Mouse (Mus musculus) liver, postnatal 0 days (tissue): ENCODE results near the gene Acvr1b. TPM values are rescaled to one million over a fixed set of nuclear protein-coding genes. Genes with fewer than 3 reads are reported as not detected.

Source experiments
- ATAC-seq: fragments of 200-750 bp; cut with Nextera tagmentation; 2 replicates; pipeline ENCODE4 v1.8.0; 2017; ENCODE audit warnings: mild to moderate bottlenecking, moderate library complexity
- DNase-seq: peaks from one replicate; pipeline ENCODE4 v3.0.0-alpha.2; 2016
- H3K27ac ChIP-seq: fragments of 300-500 bp; sonication (generic); 2 replicates; pipeline ENCODE4 v1.5.1; 2014; ENCODE audit warnings: antibody characterized with exemption, moderate library complexity, mild to moderate bottlenecking, low read depth
- H3K27me3 ChIP-seq: fragments of 300-500 bp; sonication (generic); 2 replicates; pipeline ENCODE4 v1.6.1; 2014; ENCODE audit warnings: low read length, control low read depth, mixed read lengths; ENCODE audit not compliant: insufficient read depth
- H3K36me3 ChIP-seq: fragments of 300-500 bp; sonication (generic); replicated peaks from 2 replicates; pipeline ENCODE4 v1.6.1; 2014; ENCODE audit warnings: mild to moderate bottlenecking, control low read depth, low read length, moderate library complexity, mixed read lengths; ENCODE audit not compliant: insufficient read depth
- H3K4me1 ChIP-seq: fragments of 300-500 bp; sonication (generic); 2 replicates; pipeline ENCODE4 v1.6.1; 2014; ENCODE audit warnings: antibody characterized with exemption, mild to moderate bottlenecking, control low read depth; ENCODE audit not compliant: insufficient read depth
- H3K4me2 ChIP-seq: fragments of 300-500 bp; sonication (generic); 2 replicates; pipeline ENCODE4 v1.6.1; 2014; ENCODE audit warnings: low read depth, mild to moderate bottlenecking, low read length, moderate library complexity, mixed read lengths
- H3K4me3 ChIP-seq: fragments of 300-500 bp; sonication (generic); 2 replicates; pipeline ENCODE4 v1.5.1; 2014; ENCODE audit warnings: low read depth, low read length
- H3K9ac ChIP-seq: fragments of 300-500 bp; sonication (generic); replicated peaks from 2 replicates; pipeline ENCODE4 v1.6.1; 2014; ENCODE audit warnings: mild to moderate bottlenecking, moderate library complexity
- H3K9me3 ChIP-seq: fragments of 300-500 bp; sonication (generic); 2 replicates; pipeline ENCODE4 v1.6.1; 2016; ENCODE audit warnings: mild to moderate bottlenecking, control low read depth, low read length, mixed read lengths
- CTCF ChIP-seq: sonication (generic); IDR thresholded peaks from 2 replicates; pipeline ENCODE4 v1.5.1; 2016; ENCODE audit warnings: antibody characterized with exemption, low read depth
- EP300 ChIP-seq: IDR thresholded peaks from 2 replicates; pipeline ENCODE4 v1.6.1; 2016; ENCODE audit warnings: antibody characterized with exemption, low read depth, mild to moderate bottlenecking
- WGBS: fragments of 180-500 bp; shearing (Covaris S2); extraction: QIAGEN DNeasy Blood & Tissue Kit; methylation state at CpG from one replicate; pipeline ENCODE4 v1.1.7; 2014; ENCODE audit not compliant: insufficient replicate concordance; 5-methylcytosine and 5-hydroxymethylcytosine counted together
- polyA plus RNA-seq: library from polyadenylated mRNA; unstranded; fragments of >200 nt; fragmentation: Nextera tagmentation; extraction: Ambion mirVana; gene quantifications from 2 replicates; pipeline ENCODE4 v1.2.1, GENCODE M21; 2015

The Acvr1b gene
- polyA plus RNA-seq, 1 experiment from 2014 or later, result 2.2 TPM

DNA sequence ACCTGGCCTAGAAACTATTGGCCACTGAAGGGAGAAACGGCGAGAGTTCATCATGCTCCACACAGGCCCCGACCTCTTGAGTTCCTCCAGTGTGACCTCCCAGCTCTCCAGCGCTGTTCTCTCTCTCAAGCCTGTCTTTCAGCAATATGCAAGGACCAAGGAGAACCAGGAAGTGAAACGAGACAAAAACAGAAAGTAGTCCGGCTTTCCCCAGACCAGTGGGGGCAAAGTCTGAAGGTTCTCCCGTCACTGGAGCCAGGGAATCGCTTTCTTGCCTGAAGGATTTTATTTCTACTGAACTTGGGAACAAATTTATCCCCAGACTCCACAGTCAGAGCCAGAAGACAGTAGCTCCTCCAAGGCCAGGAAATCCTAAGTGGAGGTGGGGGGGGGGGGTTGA, 29.1 kb upstream of the Acvr1b start:
- H3K9ac ChIP-seq, result peak overlapping the region; percentile 38
- 52% methylated on average over 8 of the region's 8 CpGs for WGBS
- TF ChIP-seq EP300, result no peak
- TF ChIP-seq CTCF, result no peak
- no peaks in the 10 kb centered on the region for H3K9me3 ChIP-seq
- H3K27me3 ChIP-seq, result no peaks in the 10 kb centered on the region
- DNase-seq, result no peak
- peak overlapping the region; percentile 83 for H3K27ac ChIP-seq
- H3K36me3 ChIP-seq, result no peaks in the 10 kb centered on the region
- H3K4me2 ChIP-seq, result peak overlapping the region; percentile 70
- H3K4me1 ChIP-seq, result peaks cover 56% of the 10 kb centered on the region
- H3K4me3 ChIP-seq, result peak overlapping the region; percentile 42
- ATAC-seq, result no peak

DNA sequence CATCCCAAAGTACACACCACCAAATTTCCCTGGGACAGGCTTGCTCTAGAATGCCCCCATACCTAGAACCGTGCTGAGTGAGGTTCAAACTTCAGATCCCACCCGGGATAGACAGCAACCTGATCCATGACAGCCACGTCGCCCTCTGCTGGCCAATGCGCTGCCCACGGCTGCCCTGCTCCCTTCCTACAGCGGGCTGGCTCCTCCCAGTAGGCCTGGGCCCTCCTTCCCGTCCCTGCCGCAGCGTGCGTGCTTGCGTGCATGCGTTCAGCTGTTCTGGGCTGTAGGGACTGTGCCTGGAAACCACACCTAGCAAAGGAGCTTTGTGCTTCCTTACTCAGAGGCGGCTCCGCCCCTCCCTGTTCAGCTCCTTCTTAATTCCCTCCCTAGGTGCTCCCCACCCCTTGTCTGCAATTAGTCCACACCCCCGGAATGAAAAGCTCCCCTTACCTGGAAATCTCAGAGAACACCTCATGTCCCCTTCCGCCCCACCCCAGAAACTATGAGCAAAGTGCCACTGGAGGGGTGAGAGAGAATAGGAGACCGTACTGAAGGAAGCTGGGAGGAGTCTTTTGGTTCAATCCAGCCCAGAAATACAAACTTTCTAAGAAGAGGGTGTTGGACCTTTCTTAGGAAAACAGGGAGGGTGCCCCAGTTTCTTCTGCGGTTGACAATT, 28.3 kb upstream of the Acvr1b start:
- TF ChIP-seq CTCF, result peak; percentile 98
- TF ChIP-seq EP300, result no peak
- peak overlapping the region; percentile 83 for H3K27ac ChIP-seq
- ATAC-seq (peak; percentile 85), DNase-seq (peak; percentile 94)
- peak overlapping the region; percentile 38 for H3K9ac ChIP-seq
- H3K4me3 ChIP-seq, result peak overlapping the region; percentile 42
- H3K4me1 ChIP-seq, result peaks cover 55% of the 10 kb centered on the region
- H3K27me3 ChIP-seq, result no peaks in the 10 kb centered on the region
- no peaks in the 10 kb centered on the region for H3K9me3 ChIP-seq
- peak overlapping the region; percentile 70 for H3K4me2 ChIP-seq
- WGBS, result 6% methylated on average over 19 of the region's 19 CpGs
- H3K36me3 ChIP-seq, result no peaks in the 10 kb centered on the region

DNA sequence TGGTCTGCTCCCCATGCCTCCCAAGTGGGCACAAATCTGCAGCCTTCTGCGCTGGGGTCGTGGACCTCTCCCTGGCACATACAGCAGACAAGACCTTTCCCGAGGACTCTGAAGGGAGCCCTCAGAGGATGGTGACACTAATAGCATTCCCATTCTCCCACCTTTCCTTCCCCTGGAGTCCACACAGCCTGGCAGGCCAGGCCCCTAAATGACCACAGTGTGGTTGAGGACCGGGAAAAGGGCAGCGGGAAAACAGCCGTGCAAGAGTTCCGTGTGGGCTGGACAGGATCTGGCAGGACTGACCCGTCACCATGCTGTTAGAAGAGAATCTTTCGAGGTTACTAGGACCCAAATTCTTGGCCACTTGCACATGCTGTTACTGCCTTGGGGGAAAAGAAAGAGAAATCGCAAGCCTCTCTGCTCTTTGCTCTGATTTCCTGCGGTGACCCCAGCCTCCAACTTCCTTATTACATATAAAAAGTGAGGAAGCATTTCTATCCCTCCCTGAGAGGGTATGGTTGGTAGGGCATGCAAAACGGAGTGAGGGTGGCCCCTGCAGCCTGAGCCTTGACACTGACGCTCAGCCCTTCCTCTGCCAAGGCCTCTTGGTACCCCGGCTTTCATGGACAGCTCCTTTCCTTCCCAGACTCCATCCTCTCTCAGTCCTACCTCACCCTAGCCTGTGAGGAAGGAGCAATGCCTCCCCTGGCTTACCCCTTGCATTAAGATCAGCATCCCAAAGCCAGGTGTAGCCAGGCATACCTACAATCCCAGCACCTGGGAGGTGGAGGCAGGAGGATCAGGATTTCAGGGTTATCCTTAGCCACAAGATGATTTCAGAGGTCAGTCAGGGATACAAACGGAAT, 27.5 kb upstream of the Acvr1b start:
- ATAC-seq, result no peak
- H3K4me2 ChIP-seq, result peak overlapping the region; percentile 70
- DNase-seq, result no peak
- TF ChIP-seq EP300 (no peak), CTCF (no peak)
- no peaks in the 10 kb centered on the region for H3K9me3 ChIP-seq
- H3K4me3 ChIP-seq, result peak overlapping the region; percentile 13; the same call in 1 of the 2 replicates
- H3K36me3 ChIP-seq, result no peaks in the 10 kb centered on the region
- peaks cover 50% of the 10 kb centered on the region for H3K4me1 ChIP-seq
- H3K27me3 ChIP-seq, result no peaks in the 10 kb centered on the region
- no peak overlapping the region for H3K9ac ChIP-seq
- peak overlapping the region; percentile 55 for H3K27ac ChIP-seq
- WGBS, result 26% methylated on average over 15 of the region's 15 CpGs

DNA sequence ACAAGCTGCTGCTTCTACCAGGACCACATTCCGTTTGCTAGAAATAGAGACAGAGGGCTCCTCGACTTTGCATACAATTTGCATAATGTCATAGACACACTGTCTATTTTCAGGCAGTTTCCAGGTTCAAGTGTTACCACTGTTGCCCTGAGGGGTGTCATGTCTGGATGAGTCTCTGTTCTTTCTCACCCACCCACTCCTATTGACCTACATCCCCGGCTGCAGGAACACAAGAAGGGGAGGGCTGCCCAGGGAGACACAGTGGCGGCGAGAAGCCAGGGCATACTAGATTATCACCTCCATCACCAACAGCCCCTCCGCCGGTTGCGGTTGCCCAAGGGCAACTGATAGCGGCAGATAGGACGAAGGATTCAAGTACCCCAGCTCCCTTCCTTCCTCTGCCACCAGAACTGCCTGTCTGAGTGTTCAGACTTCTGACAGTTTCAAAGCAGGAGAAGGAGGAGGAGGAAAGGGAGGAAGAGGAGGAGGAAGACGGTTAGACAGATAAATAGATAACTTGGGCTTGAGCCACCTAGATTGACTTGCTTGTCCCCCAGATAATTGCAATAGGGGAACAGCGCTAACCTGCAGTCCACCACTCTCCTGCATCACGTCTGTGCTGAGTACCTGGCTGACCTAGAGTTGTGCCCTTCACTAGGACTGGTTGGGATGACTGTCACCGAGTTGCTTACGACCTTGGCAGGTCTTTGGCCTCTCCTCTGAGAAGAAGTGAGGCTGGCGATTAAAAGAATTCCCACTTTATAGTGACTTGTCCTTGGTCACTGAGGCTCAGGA, 26.6 kb upstream of the Acvr1b start:
- WGBS, result 22% methylated on average over 16 of the region's 16 CpGs
- Histone ChIP-seq H3K36me3 (no peaks in the 10 kb centered on the region), H3K4me3 (no peak overlapping the region), H3K9ac (no peak overlapping the region), H3K4me1 (peaks cover 47% of the 10 kb centered on the region), H3K27me3 (no peaks in the 10 kb centered on the region), H3K4me2 (peak overlapping the region; percentile 70), H3K27ac (no peak overlapping the region), H3K9me3 (no peaks in the 10 kb centered on the region)
- ATAC-seq (no peak), DNase-seq (no peak)
- TF ChIP-seq EP300 (no peak), CTCF (no peak)

DNA sequence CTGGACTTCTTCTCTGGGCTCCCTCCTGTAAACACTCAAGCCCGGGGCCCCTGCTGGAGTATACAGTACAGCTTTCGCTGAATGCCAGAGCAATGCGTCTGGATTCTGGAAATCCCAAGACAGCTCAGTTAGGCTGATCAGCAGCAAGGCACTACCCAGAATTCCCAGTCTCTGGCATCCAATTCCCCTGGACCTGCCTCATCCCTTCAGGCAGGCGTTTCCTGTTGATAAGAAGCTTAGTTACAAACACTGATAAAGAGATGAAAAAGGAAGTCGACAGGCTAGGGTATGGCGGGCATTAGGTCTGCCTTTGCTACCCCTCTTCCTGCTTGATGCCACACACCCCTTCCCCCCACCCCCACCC, 26.0 kb upstream of the Acvr1b start:
- TF ChIP-seq CTCF (no peak), EP300 (0 out of 2 replicates have a peak, but pooled peaks have one; percentile 18)
- H3K4me1 ChIP-seq, result peaks cover 45% of the 10 kb centered on the region
- ATAC-seq, result no peak

More for the DNA sequence above, 26.0 kb upstream of the Acvr1b start:
- DNase-seq, result no peak
- Histone ChIP-seq H3K9me3 (no peaks in the 10 kb centered on the region), H3K4me2 (0 out of 2 replicates have a peak overlapping the region, but pooled peaks have one; percentile 11), H3K27me3 (no peaks in the 10 kb centered on the region), H3K9ac (no peak overlapping the region), H3K27ac (peak overlapping the region; percentile 48; the same call in 1 of the 2 replicates), H3K36me3 (no peaks in the 10 kb centered on the region), H3K4me3 (no peak overlapping the region)
- 18% methylated on average over 6 of the region's 6 CpGs for WGBS
